Mouse (Mus musculus): ENCODE data around the gene Pcdh7.
"Not testable (repeated sequence)": the region's sequence is repeated elsewhere in the genome, so short reads cannot be mapped to it uniquely, and the experiment has no call there.

Gene Pcdh7

DNA sequence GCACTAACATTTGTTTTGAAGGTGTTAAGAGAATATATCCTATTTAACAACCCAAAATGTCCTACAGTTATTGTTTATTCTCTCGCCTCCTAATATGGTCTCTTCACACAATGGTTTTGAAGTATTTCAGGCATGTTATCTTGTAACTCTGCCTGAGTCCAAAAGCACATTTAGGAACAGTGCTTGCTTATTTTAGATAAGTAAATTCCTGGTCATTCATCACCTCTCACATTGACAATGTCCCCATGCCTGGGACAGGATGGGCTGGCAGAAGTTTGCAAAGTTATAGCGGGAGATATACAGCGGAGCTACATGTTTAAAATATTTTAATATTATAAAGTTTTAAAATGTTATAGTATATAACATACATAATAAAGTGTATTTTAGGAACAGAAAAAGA, 365.3 kb downstream of the Pcdh7 start:
- ATAC-seq (ENCODE audit: insufficient number of reproducible peaks, low FRiP score, low TSS enrichment) = no peak

DNA sequence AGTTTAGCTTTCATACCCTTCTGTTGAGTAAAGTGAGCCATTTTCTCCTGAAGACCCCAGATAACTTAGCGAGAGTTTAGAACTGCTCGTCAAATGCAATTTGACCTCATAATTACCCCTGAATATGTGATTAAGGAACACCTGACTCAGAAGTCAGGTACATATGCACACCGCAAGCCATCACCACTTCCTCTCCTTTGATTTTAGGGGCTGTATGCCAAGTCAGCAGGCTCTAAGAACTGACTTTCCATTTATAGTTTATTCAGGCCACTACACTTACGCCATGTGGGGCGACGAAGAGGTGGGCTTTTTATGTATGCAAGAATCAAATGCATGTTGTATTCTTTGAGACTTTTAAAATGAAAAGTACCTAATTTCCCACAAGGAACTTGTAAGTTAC, 366.2 kb downstream of the Pcdh7 start:
- no peak for ATAC-seq (ENCODE audit: insufficient number of reproducible peaks, low FRiP score, low TSS enrichment)

GRCm38 (mm10) chr5:58108665-58109364, 391.0 kb downstream of the Pcdh7 start:
- no peak for ATAC-seq (ENCODE audit: insufficient number of reproducible peaks, low FRiP score, low TSS enrichment)

- no peak for ATAC-seq (ENCODE audit: insufficient number of reproducible peaks, low FRiP score, low TSS enrichment)
These were observed 398.3 kb downstream of the Pcdh7 start for GRCm38 (mm10) chr5:58116096-58116495.

DNA sequence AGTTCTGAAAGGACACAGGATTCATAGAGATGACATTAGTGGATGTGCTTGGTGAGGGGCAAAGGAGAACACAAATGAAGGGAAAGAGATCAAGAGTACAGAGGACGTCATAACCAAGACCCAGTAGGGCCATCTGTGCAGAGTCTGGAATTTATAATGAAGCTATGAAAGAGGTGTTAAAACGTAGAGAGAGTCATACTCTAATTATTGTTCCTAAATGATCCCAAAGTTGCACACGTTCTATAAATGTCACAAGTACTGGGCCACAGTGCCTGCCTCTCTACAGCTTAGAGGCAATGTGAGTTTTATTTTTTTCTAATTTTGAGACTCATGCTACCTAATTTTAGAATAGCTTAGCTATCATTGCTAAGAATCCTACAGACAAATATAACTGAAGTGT, 400.1 kb downstream of the Pcdh7 start:
- ATAC-seq (ENCODE audit: insufficient number of reproducible peaks, low FRiP score, low TSS enrichment) = no peak

GRCm38 (mm10) chr5:58118930-58119611, 401.3 kb downstream of the Pcdh7 start:
- ATAC-seq (ENCODE audit: insufficient number of reproducible peaks, low FRiP score, low TSS enrichment) = no peak

- ATAC-seq (ENCODE audit: insufficient number of reproducible peaks, low FRiP score, low TSS enrichment) = no peak
These were observed 426.1 kb downstream of the Pcdh7 start for GRCm38 (mm10) chr5:58143897-58144296.

DNA sequence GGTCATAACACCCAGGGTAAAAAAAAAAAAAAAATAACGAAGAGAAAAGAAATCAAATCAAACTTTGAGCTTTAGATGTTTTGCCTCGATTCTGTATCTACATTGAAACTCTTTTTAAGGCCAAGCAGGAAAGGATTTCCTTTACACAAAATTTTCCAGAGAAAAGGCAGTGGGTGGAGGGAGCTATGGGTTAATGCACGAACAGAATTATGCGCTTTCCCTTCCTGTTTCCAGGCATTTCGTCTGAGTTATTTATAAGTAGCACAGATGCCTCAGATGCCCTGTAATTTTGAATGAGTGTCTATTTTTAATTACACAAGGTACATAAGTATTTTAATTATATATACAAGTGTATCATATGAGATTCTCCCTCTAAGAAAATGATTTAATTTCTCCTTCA, 436.2 kb downstream of the Pcdh7 start:
- no peak for ATAC-seq (ENCODE audit: insufficient number of reproducible peaks, low FRiP score, low TSS enrichment)

GRCm38 (mm10) chr5:58172218-58172617, 454.5 kb downstream of the Pcdh7 start:
- no peak for ATAC-seq (ENCODE audit: insufficient number of reproducible peaks, low FRiP score, low TSS enrichment)

DNA sequence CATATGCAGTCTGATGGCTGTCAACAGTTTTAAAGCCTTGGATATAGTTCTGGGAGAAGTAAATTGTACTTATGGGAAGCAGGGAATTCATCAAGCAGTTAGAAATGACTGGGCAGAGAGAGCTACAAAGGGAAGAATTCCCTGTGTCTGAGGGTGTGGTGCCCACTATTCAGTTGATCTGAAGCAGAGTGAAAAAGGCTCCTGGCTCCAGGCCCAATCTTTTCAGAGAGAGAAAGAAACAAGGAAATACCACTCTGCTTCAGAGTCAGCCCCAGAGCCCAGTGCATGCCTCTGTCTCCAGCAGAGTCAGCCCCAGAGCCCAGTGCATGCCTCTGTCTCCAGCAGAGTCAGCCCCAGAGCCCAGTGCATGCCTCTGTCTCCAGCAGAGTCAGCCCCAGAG, 456.6 kb downstream of the Pcdh7 start:
- not testable (repeated sequence) for ATAC-seq (ENCODE audit: insufficient number of reproducible peaks, low FRiP score, low TSS enrichment)

DNA sequence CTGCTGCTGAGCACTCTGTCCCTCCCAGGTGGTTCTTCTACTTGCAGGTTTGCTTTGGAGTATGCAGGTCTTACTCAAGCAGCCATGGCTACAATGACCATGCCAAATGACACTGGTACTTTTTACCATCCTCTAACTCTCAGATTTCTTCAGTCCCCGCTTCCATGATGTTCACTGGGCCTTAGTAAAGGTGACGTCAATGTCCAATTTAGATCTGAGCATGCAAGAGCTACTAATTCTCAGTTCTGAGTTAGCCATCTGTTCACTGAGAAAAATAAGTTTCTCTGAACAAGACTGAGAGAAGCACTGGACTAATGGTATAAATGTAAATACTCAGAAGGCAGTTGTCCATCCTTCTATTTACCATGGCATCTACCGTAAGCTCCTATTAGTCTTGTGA, 457.8 kb downstream of the Pcdh7 start:
- ATAC-seq (ENCODE audit: insufficient number of reproducible peaks, low FRiP score, low TSS enrichment) = no peak

Data from cerebellum, adult (tissue).